Mouse (Mus musculus) gastrocnemius, postnatal 36 days (tissue): ENCODE measurements around the gene Ppp6r1. TPM values are rescaled to one million over a fixed set of nuclear protein-coding genes. Genes with fewer than 3 reads are reported as not detected.

Experiments used
- DNase-seq, 2 experiments: peaks; one replicate each; pipeline ENCODE4 v3.0.0; 2022
- intact Hi-C: fragments of 180-260 bp; cut with DNase I; formaldehyde crosslinking; loops from one replicate; pipeline ENCODE4 v1.15.1; 2025
- long read RNA-seq, 2 experiments: library from polyadenylated mRNA; stranded (forward); transcript quantifications; one replicate each; pipeline ENCODE4 v2.0.0; 2021
- total RNA-seq, 2 experiments: library from RNA; stranded (reverse); gene quantifications; 2 replicates each; pipeline ENCODE4 v1.2.3; 2021

Ppp6r1 gene
- 10 to 100 TPM; 40.2 to 42.4 TPM for total RNA-seq
- long read RNA-seq, experiment 1, transcript Ppp6r1-201 (24 exons, 3,862 nt) = major isoform, 5 of 10 reads
- long read RNA-seq, experiment 1, partial matches to known transcripts = 4 of 10 reads
- long read RNA-seq, experiment 1, other reads (novel, unspliced or antisense) = 1 of 10 reads
- long read RNA-seq, experiment 2, transcript Ppp6r1-201 (24 exons, 3,862 nt) = major isoform, 9 of 18 reads
- long read RNA-seq, experiment 2, partial matches to known transcripts = 7 of 18 reads
- long read RNA-seq, experiment 2, other reads (novel, unspliced or antisense) = 2 of 18 reads

- DNase-seq = peak; percentile 92 to 96
- intact Hi-C loops = no loop called here
These were observed at the start of gene Ppp6r1 for GRCm38 (mm10) chr7:4658912-4659551. Ppp6r1 (minus strand) TSS chr7:4659019.

GRCm38 (mm10) chr7:4705098-4705497 is 46.3 kb upstream of the Ppp6r1 start:
- DNase-seq = no peak
- intact Hi-C loops = no loop called here

GRCm38 (mm10) chr7:4703195-4703594 is 44.4 kb upstream of the Ppp6r1 start:
- intact Hi-C loops = no loop called here
- DNase-seq = no peak

- DNase-seq = no peak
These were observed 43.5 kb upstream of the Ppp6r1 start for GRCm38 (mm10) chr7:4702334-4702733.

GRCm38 (mm10) chr7:4693004-4693403 is 34.2 kb upstream of the Ppp6r1 start:
- DNase-seq = no peak
- intact Hi-C loops = no loop called here

More at GRCm38 (mm10) chr7:4702334-4702733, 43.5 kb upstream of the Ppp6r1 start:
- intact Hi-C loops = no loop called here

- intact Hi-C loops = no loop called here
- DNase-seq = no peak
These were observed 32.3 kb upstream of the Ppp6r1 start for GRCm38 (mm10) chr7:4690951-4691653.

GRCm38 (mm10) chr7:4690387-4690786 is 31.6 kb upstream of the Ppp6r1 start, which contains the start of gene Brsk1:
Brsk1 (plus strand) TSS chr7:4690604.
- DNase-seq = peak in 1 of 2 experiments; percentile 51
- intact Hi-C loops = no loop called here

GRCm38 (mm10) chr7:4684632-4685417 is 26.0 kb upstream of the Ppp6r1 start, which contains the start of gene Hspbp1:
Hspbp1 (minus strand) TSS chr7:4685068.
- peak; percentile 88 to 89 for DNase-seq
- intact Hi-C loops = loop anchor here (2.0 kb wide), 1 partner anchor 56 kb away; the partner anchor contains the start of gene Kmt5c

- intact Hi-C loops = loop anchor here (2.0 kb wide), 1 partner anchor 57 kb away; the partner anchor contains the start of gene Kmt5c
- DNase-seq = no peak
These were observed 25.4 kb upstream of the Ppp6r1 start for GRCm38 (mm10) chr7:4684203-4684602.

- DNase-seq = no peak
- intact Hi-C loops = no loop called here
These were observed 24.5 kb upstream of the Ppp6r1 start for GRCm38 (mm10) chr7:4683307-4683706.

GRCm38 (mm10) chr7:4675200-4675599 is 16.4 kb upstream of the Ppp6r1 start:
- intact Hi-C loops = no loop called here
- no peak for DNase-seq

- intact Hi-C loops = no loop called here
- DNase-seq = no peak
These were observed 15.4 kb upstream of the Ppp6r1 start for GRCm38 (mm10) chr7:4674114-4674731.

GRCm38 (mm10) chr7:4671956-4672355 is 13.1 kb upstream of the Ppp6r1 start:
- DNase-seq = no peak
- intact Hi-C loops = no loop called here

- DNase-seq = no peak
- intact Hi-C loops = no loop called here
These were observed 11.9 kb upstream of the Ppp6r1 start for GRCm38 (mm10) chr7:4670655-4671255.

GRCm38 (mm10) chr7:4669156-4669555 is 10.3 kb upstream of the Ppp6r1 start:
- no peak for DNase-seq
- intact Hi-C loops = no loop called here

- intact Hi-C loops = no loop called here
- DNase-seq = no peak
These were observed 9.7 kb upstream of the Ppp6r1 start for GRCm38 (mm10) chr7:4668506-4668905.

GRCm38 (mm10) chr7:4666871-4667270 is 8.1 kb upstream of the Ppp6r1 start:
- intact Hi-C loops = no loop called here
- DNase-seq = no peak

GRCm38 (mm10) chr7:4663742-4664141 is 4.9 kb upstream of the Ppp6r1 start:
- DNase-seq = no peak
- intact Hi-C loops = no loop called here

GRCm38 (mm10) chr7:4663179-4663578 is 4.4 kb upstream of the Ppp6r1 start:
- intact Hi-C loops = no loop called here
- no peak for DNase-seq
